Mouse (Mus musculus): ENCODE results near the gene Bicral. TPM values are rescaled to one million over a fixed set of nuclear protein-coding genes. Genes with fewer than 3 reads are reported as not detected.
A peak's percentile ranks its signal among the peaks of the same experiment; 100 is the strongest.

Gene Bicral
- total and polyA plus RNA-seq, 3 experiments: 3.0 to 7.4 (median 5.9) TPM

- dilution Hi-C loops (cut with MboI; ENCODE audit: extremely low pct_ligation_motif_present, extremely low pct_unique_long_range_greater_than_20kb, low sequenced_read_pairs) (no loop called here), in situ Hi-C loops (cut with MboI; ENCODE audit: low pct_ligation_motif_present, low pct_unique_long_range_greater_than_20kb, low sequenced_read_pairs) (no loop called here)
- H3K79me2 ChIP-seq (replicated peaks; ENCODE audit: control insufficient read depth, extremely low read depth, insufficient read depth, poor library complexity, severe bottlenecking): no peaks in the 10 kb centered on the region
- no peaks in the 10 kb centered on the region for H3K27me3 ChIP-seq (replicated peaks)
- H3K27ac ChIP-seq (ENCODE audit: insufficient read depth, low read depth): no peak overlapping the region
- peaks cover 8 to 11% of the 10 kb centered on the region in 2 experiments; a peak in 3 of 4 replicates for H3K4me1 ChIP-seq (ENCODE audit: control insufficient read depth in 1 of 2, insufficient read depth in 2 of 2)
- no peak overlapping the region for H3K4me2 ChIP-seq (ENCODE audit: insufficient read depth, low read depth, poor library complexity, severe bottlenecking)
- H3K36me3 ChIP-seq (replicated peaks in 1 of 2; ENCODE audit: control insufficient read depth in 1 of 2, insufficient read depth in 1 of 2, low read length in 1 of 2): peaks cover 0 to 16% of the 10 kb centered on the region in 2 experiments
- TF ChIP-seq KAT2A (IDR thresholded peaks at IDR 0.05; ENCODE audit: insufficient replicate concordance, low read length) (no peak), ETS1 (conservative IDR thresholded peaks at IDR 0.05; ENCODE audit: low read depth, low read length) (no peak), MXI1 (IDR thresholded peaks at IDR 0.05; ENCODE audit: low read depth, low read length) (no peak), E2F4 (IDR thresholded peaks at IDR 0.05; ENCODE audit: insufficient replicate concordance, low read depth, low read length) (no peak), MAZ (IDR thresholded peaks at IDR 0.05; ENCODE audit: low read depth, low read length) (no peak), POLR2AphosphoS2 (IDR thresholded peaks at IDR 0.05; ENCODE audit: low read depth, low read length) (no peak), ZMIZ1 (IDR thresholded peaks at IDR 0.05; ENCODE audit: low read depth, low read length) (no peak), ELF1 (IDR thresholded peaks at IDR 0.05; ENCODE audit: low read depth, low read length) (no peak), IRF4 (IDR thresholded peaks at IDR 0.05; ENCODE audit: low read depth, low read length) (no peak), POLR2A (IDR thresholded peaks at IDR 0.05; ENCODE audit: low read depth, low read length) (no peak)
- H3K9ac ChIP-seq (ENCODE audit: insufficient read depth, low read depth): no peak overlapping the region
- no peak overlapping the region for H3K4me3 ChIP-seq (replicated peaks in 1 of 3; ENCODE audit: low read depth in 2 of 3, low read length in 2 of 3, poor library complexity in 1 of 3)
- DNase-seq (ENCODE audit: extremely low read depth): no peak
- H3K9me3 ChIP-seq (replicated peaks; ENCODE audit: low read length): no peaks in the 10 kb centered on the region
Observed at GRCm38 (mm10) chr17:46870913-46871312, 12.6 kb upstream of the Bicral start.

- Histone ChIP-seq H3K27me3 (replicated peaks) (no peaks in the 10 kb centered on the region), H3K4me1 (ENCODE audit: control insufficient read depth in 1 of 2, insufficient read depth in 2 of 2) (peaks cover 8 to 11% of the 10 kb centered on the region in 2 experiments; a peak in 3 of 4 replicates), H3K4me2 (ENCODE audit: insufficient read depth, low read depth, poor library complexity, severe bottlenecking) (no peak overlapping the region), H3K9me3 (replicated peaks; ENCODE audit: low read length) (no peaks in the 10 kb centered on the region), H3K27ac (ENCODE audit: insufficient read depth, low read depth) (no peak overlapping the region), H3K4me3 (replicated peaks in 1 of 3; ENCODE audit: low read depth in 2 of 3, low read length in 2 of 3, poor library complexity in 1 of 3) (no peak overlapping the region), H3K9ac (ENCODE audit: insufficient read depth, low read depth) (no peak overlapping the region), H3K36me3 (replicated peaks in 1 of 2; ENCODE audit: control insufficient read depth in 1 of 2, insufficient read depth in 1 of 2, low read length in 1 of 2) (peaks cover 0 to 16% of the 10 kb centered on the region in 2 experiments), H3K79me2 (replicated peaks; ENCODE audit: control insufficient read depth, extremely low read depth, insufficient read depth, poor library complexity, severe bottlenecking) (no peaks in the 10 kb centered on the region)
- dilution Hi-C loops (cut with MboI; ENCODE audit: extremely low pct_ligation_motif_present, extremely low pct_unique_long_range_greater_than_20kb, low sequenced_read_pairs): no loop called here
- TF ChIP-seq CTCF (conservative IDR thresholded peaks at IDR 0.05 in 1 of 2, IDR thresholded peaks at IDR 0.05 in 1 of 2; ENCODE audit: low read depth in 2 of 2, low read length in 2 of 2): 0 out of 4 replicates have a peak, but pooled peaks of 1 of the 2 experiments have one; percentile 4
- TF ChIP-seq MYC (IDR thresholded peaks at IDR 0.05; ENCODE audit: low read depth, low read length): no peak
- TF ChIP-seq GABPA (IDR thresholded peaks at IDR 0.05; ENCODE audit: insufficient replicate concordance, low read depth, low read length): no peak
- in situ Hi-C loops (cut with MboI; ENCODE audit: low pct_ligation_motif_present, low pct_unique_long_range_greater_than_20kb, low sequenced_read_pairs): no loop called here
- no peak for DNase-seq (ENCODE audit: extremely low read depth)
Observed at GRCm38 (mm10) chr17:46870204-46870798, 12.0 kb upstream of the Bicral start.

- dilution Hi-C loops (cut with MboI; ENCODE audit: extremely low pct_ligation_motif_present, extremely low pct_unique_long_range_greater_than_20kb, low sequenced_read_pairs) (no loop called here), in situ Hi-C loops (cut with MboI; ENCODE audit: low pct_ligation_motif_present, low pct_unique_long_range_greater_than_20kb, low sequenced_read_pairs) (no loop called here)
- H3K4me3 ChIP-seq (replicated peaks in 1 of 3; ENCODE audit: low read depth in 2 of 3, low read length in 2 of 3, poor library complexity in 1 of 3): no peak overlapping the region
- TF ChIP-seq NELFE (IDR thresholded peaks at IDR 0.05; ENCODE audit: low read depth, low read length) (no peak), BHLHE40 (IDR thresholded peaks at IDR 0.05; ENCODE audit: low read depth, low read length) (peak; percentile 73)
- H3K27me3 ChIP-seq (replicated peaks): no peaks in the 10 kb centered on the region
- H3K9me3 ChIP-seq (replicated peaks; ENCODE audit: low read length): no peaks in the 10 kb centered on the region
- peaks cover 0 to 17% of the 10 kb centered on the region in 2 experiments for H3K36me3 ChIP-seq (replicated peaks in 1 of 2; ENCODE audit: control insufficient read depth in 1 of 2, insufficient read depth in 1 of 2, low read length in 1 of 2)
- H3K4me2 ChIP-seq (ENCODE audit: insufficient read depth, low read depth, poor library complexity, severe bottlenecking): no peak overlapping the region
- H3K79me2 ChIP-seq (replicated peaks; ENCODE audit: control insufficient read depth, extremely low read depth, insufficient read depth, poor library complexity, severe bottlenecking): no peaks in the 10 kb centered on the region
- no peak for DNase-seq (ENCODE audit: extremely low read depth)
- peaks cover 8 to 14% of the 10 kb centered on the region in 2 experiments for H3K4me1 ChIP-seq (ENCODE audit: control insufficient read depth in 1 of 2, insufficient read depth in 2 of 2)
- no peak overlapping the region for H3K9ac ChIP-seq (ENCODE audit: insufficient read depth, low read depth)
- no peak overlapping the region for H3K27ac ChIP-seq (ENCODE audit: insufficient read depth, low read depth)
Observed at GRCm38 (mm10) chr17:46866836-46867235, 8.6 kb upstream of the Bicral start.
